Mouse (Mus musculus) olfactory bulb, adult 2 months (tissue): ENCODE data around the gene Gcc1.

Experiments used
- CTCF ChIP-seq: fragments of 200-500 bp; IDR thresholded peaks from 2 replicates; pipeline ENCODE4 v1.5.1; 2012; ENCODE audit warnings: low read depth, mild to moderate bottlenecking, low read length, moderate library complexity; ENCODE audit not compliant: insufficient read depth
- POLR2A ChIP-seq: fragments of 200-500 bp; IDR thresholded peaks from 2 replicates; pipeline ENCODE4 v1.6.1; 2012; ENCODE audit warnings: mild to moderate bottlenecking, low read depth, low read length, moderate library complexity; ENCODE audit not compliant: insufficient read depth

DNA sequence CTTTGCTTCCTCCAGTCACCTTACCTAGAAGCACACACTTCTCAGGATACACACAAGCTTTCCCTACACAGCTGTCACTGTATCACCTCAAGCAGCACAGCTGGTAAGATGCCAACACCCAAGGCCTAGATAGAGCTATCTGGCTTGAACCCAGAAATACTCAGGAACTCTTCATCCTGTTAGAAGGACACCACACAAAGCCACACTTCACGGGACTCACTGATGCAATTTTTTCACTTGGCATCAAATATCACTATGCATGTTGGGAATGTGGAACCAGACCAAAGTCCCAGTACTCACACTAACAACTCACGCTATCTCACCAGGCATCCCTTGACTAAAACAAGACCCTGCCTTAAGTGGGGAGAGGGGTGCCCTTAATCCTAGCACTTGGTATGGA, 8.5 kb downstream of the Gcc1 start:
- TF ChIP-seq CTCF (no peak), POLR2A (no peak)
